Mouse (Mus musculus) mature B cell (primary cell): Measurements from ENCODE around the gene Msantd2.

Experiments
- in situ Hi-C: fragments of 300-500 bp; cut with MboI; formaldehyde crosslinking; loops from 2 replicates; pipeline ENCODE4 v1.14.3; 2019

Msantd2 gene

DNA sequence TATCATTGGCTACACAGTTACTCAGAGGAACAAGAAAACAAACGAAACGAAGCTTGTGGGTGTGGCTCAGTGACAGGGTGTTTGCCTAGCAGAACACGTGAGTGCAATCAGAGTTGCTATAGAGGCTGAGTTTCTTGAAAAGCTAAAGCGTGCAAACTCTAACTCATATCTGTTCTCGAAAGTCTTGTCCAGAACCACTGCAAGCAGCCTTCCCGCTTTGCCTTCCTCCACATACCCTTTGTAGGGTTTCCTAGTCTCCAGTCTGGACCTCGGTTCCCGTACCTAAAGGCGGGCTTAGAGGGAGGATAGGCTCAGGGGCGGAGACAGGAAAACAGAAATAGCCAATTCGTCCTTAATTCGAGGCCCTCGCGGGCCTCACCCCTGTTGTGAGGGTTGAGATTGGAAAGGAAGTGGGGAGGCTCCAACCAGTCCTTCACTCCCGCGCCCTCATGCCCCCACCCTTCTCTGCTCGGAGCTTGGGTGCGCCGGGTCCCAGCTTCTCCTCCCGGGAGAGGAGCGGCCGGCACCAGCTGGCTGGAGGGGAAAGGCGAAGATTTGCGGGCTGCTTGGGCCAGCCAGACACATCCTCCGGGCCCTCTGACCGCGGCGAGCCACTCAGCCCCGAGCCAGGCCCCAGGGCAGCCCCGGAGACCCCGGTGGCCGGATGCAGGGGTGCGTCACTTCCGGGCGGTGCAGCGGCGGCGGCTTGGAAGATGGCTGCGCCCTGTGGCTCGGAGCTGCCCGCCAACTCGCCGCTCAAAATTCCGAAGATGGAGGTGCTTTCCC, at the start of gene Msantd2:
Gene Msantd2 (plus strand): TSS at position 709 of the 786 bp plus-strand sequence.
- in situ Hi-C loops: no loop called here

DNA sequence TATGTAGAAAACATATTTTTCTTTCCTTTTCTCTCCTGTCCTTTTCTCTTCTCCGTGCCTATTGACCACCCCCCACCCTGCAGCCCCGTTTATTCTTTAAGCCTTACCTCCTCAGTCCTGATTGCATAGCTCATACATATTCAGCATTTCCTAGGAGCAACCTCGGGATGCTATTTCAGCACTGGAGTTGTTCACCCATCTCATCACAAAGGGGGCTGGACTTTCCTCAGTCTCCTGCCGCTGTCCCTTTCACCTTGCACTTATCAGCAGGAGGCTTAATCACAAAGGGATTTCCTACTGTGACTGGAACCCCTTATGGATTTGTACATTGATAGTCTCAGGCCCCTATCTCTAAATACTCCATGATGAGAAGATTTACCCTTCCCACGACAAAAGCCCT, 36.7 kb upstream of the Msantd2 start:
- in situ Hi-C loops: no loop called here

DNA sequence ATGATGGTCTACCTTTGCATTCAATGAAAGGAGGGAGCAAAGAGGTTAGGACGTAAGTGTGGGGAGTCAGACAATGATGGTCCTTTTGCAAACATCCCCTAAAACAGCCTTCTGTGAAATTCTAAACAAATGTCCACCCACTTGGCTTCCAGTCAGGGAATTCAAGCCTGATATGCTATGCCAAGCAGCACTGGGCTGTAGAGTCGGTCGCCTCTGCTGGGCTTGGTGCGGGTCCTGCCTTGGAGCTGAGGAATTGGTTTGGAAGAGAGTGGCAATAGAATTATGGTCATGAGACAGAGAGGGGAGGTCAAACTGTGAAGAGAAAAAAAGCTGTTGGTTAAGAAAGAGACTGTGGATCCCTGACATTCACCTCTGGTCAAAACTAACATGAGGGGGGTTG, 35.8 kb upstream of the Msantd2 start:
- in situ Hi-C loops: no loop called here

DNA sequence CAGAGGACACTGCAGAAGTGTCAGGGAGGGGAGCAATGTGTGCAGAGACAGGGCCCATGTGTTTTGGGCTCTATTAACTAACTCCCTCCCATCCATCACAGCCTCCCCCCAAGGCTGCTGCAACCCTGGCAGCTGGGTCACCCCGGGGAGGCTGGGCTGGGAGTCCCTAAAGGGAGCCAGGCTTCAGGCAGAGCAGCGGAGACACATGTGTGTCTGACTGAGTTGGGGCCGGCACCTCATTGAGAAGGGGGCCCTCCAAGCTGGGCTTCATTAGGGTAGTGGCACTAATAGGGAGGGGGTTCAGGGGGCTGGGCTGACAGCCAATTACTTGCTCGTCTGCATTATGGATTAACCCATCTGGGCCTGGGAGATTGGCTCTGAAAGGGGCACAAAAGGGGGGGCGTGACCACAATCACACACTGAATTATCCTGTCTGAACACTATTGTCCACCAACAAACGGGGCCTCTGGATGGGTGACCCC, 35.1 kb upstream of the Msantd2 start:
- in situ Hi-C loops: no loop called here

DNA sequence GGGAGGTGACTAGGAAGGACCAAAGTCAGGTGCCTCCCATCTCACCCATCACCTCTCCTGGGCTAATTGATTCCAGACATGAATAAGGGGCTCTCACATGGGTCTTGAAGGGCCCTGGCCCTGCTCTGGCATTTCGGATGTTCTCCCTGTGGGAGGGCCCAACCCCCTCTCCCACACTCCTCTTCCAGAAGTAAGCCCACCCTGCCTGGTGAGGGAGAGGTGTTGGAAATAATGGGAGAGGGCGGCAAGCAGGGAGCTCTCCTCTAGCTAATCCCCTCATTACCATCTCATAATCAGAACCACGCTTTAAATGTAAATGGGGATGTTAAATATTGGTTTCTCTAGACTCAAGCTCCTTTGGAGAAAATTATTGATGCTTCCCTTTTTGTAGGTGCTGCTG, 34.1 kb upstream of the Msantd2 start:
- in situ Hi-C loops: no loop called here

DNA sequence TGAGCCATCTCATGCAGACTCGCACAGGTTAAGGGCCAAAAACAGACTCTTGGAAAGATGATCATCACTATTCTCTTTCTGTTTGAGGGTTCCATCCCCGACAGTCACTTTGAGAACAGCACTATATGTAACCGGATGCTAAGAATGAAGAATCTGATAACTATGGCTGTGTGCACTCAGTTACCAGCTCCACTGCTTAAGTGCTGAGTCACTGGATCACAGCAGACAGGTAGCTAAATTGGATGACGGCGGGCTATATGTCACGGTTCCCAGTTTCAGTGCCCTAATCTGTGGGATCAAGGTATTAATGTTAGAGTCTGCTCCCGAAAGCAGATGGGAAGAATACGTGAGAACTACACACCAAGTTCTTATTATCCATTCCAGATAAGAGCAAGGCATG, 33.3 kb upstream of the Msantd2 start:
- in situ Hi-C loops: no loop called here

DNA sequence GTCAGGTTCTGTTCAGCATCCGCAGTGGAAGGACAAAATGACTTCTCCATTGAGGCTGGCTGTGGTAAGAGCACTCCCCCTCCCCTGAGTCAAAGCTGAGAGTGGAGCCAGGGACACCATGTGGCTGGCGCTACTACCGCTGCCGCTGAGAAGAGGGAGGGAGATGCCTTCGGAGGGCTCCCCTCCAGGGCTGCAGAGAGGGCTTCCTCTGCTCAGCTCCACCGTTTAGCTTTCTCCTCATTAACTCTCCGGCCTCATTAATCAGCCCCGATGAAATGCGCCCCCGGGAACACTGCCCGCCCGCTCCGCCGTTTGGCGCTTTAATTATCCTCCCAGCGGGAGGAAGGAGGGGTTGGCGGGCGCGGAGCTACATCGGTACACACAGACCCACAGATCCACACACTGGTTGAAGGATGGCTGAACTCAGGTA, 32.6 kb upstream of the Msantd2 start:
- in situ Hi-C loops: no loop called here

GRCm38 (mm10) chr9:37457151-37457550, 32.0 kb upstream of the Msantd2 start:
- in situ Hi-C loops: no loop called here

DNA sequence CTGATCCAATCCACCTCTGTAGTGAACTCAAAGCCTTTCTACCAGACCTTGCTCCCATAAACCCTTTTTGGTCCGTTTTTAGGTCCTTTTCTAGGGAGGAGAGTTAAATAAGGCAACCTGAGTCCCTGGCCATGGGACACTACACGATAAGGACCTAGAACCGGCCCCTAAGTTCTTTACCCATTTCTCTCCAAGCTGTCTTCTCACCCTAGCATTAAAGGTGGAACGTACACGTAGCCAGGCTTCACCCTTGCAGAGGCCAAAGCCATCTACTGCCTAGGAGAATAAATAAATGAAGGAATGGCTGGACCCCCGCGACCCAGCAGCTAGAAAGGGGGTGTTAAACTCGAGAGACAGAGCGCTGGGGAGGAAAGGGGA, 29.5 kb upstream of the Msantd2 start:
- in situ Hi-C loops: loop anchor here (5.0 kb wide), 1 partner anchor 158 kb away; no protein-coding TSS in a partner anchor

GRCm38 (mm10) chr9:37460043-37460960, 28.8 kb upstream of the Msantd2 start:
- in situ Hi-C loops: loop anchor here (5.0 kb wide), 1 partner anchor 157 kb away; no protein-coding TSS in a partner anchor

DNA sequence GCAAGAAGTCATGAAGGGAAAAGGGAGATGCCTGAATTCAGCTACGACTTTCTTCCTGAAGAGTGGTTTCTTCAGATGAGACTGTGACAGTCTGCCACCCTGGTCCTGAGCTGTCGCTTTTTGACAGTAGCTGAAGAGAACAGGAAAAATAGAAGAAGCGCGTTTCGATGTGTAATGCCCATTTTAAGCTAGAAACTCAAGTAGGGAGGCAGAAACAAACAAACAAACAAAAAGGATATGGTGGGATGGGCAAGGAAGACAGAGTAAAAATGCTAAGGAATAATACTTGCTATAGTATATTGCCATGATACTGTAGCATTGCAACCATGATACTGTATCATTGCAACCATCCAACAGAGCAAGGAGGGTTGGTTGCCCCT, 28.2 kb upstream of the Msantd2 start:
- in situ Hi-C loops: loop anchor here (5.0 kb wide), 1 partner anchor 156 kb away; no protein-coding TSS in a partner anchor

GRCm38 (mm10) chr9:37461571-37461970, 27.5 kb upstream of the Msantd2 start:
- in situ Hi-C loops: loop anchor here (5.0 kb wide), 1 partner anchor 156 kb away; no protein-coding TSS in a partner anchor

DNA sequence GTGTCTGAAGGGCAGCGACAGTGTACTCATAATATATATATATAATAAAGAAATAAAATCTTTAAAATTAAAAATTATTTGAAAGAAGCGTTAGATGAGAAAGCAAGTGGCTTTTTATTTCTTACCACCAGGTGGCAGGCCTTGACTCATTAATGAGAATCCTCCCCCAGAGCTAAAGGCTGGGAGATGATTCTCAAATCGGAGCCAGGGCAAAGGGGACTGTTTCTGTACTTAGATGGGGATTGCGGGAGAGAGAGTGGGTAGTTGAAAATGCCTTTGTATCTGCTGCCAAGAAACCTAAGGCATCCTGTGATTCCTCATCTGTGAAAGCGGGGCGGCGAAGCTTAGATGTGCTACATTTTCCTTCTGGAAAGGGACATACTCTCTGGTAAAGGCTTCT, 26.4 kb upstream of the Msantd2 start:
- in situ Hi-C loops: loop anchor here (5.0 kb wide), 1 partner anchor 155 kb away; no protein-coding TSS in a partner anchor

DNA sequence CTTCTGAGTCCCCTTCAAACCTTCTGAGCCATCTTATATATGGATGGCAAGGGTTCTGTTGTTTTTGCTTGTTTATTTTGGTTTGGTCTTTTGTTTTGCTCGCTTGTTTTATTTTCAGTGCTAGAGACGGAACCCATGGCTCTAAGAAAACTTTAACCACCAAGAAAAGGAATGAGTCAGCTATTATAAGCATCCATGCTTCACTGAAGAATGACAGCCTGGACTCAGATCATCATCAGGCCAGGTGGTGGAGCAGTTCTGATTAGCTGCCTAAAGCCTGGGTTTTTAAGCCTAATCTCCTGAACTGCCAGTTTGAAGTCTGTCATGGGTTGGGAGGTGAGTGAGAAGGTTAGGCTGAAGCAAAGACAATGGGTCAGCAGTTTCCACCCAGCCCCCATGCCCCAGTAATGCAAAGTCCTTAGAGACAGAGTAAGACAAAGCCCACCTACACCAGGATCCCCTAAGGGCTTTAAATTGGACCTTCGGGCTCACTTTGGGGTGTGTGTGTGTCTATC, 15.5 kb upstream of the Msantd2 start:
- in situ Hi-C loops: no loop called here

DNA sequence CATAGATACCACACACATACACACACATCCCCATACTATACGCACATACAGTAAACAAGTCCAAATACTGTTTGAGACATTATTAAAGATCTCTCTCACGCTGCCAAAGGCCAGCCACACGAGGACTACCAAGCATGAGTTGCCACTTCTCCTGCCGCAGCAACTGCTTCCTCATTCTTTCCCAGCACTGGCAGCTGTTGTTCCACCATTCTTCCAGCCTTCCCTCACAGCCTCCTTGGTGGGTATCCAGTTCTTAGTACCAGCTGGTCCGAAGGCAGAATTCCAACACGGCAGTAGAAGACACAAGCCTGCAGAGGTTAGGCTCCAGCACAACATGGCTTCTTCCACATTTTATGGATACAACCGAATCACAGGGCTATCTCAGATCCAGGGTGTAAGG, 14.2 kb upstream of the Msantd2 start:
- in situ Hi-C loops: no loop called here

DNA sequence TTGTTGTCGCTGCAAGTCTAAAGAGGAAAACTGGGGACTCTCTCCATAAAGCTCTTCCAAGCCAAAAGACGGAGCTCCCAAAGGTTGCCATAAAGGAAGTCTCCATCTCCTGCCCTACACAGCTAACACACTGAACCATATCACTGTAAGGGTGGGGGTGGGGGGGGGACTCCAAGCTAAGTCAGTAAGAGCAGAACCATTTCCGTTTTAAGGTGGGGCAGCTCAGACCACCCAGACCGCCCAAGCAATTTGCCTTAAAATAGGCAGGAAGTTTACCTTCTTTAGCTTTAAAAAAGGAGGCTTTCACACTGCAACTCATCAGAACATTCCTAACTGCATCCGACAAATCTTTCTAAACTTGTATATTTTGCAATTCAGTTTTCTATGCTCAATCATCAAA, 4.0 kb upstream of the Msantd2 start:
- in situ Hi-C loops: no loop called here

GRCm38 (mm10) chr9:37488041-37488440, 1.1 kb upstream of the Msantd2 start:
- in situ Hi-C loops: no loop called here

- in situ Hi-C loops: no loop called here
Measured at GRCm38 (mm10) chr9:37489446-37490120, 464 bp downstream of the Msantd2 start.

GRCm38 (mm10) chr9:37495761-37496160, 6.6 kb downstream of the Msantd2 start:
- in situ Hi-C loops: no loop called here

DNA sequence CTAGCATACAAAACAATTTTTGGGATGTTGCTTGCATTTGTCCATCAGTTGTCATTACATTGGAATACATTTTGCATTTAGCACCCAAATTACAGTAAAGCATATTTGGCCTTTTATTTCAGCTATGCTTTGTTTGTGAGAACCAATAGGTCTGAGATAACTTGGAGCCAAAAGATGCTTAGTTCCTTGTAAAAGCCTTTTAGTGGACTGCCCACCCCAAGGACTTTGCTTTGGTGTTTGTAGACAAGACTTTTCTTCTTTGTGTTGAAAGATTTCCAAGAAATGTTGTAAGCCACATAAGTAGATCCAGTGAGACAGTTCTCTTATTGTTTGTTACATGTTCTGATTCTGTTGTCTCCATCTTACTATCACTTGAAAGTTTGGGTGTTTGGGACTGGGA, 7.2 kb downstream of the Msantd2 start:
- in situ Hi-C loops: no loop called here

DNA sequence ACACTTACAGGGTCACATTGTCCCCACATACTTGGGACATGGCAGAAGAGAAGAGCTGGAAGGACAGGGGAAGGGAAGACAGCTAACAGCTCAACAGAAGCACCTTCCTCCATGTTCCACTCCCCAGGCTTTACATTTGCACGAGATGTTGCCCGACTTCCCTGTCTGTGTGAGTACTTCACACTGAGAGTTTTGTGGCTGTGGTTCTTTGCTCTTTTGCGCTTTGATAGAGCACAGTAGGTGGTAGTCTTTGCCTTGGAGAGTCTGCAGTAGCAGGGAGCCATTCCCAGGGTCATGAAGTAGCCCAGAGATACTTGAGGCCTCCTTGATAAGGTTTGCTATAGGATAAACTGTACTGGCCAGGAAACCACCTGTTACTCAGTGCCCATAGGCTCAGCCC, 11.1 kb downstream of the Msantd2 start:
- in situ Hi-C loops: no loop called here

DNA sequence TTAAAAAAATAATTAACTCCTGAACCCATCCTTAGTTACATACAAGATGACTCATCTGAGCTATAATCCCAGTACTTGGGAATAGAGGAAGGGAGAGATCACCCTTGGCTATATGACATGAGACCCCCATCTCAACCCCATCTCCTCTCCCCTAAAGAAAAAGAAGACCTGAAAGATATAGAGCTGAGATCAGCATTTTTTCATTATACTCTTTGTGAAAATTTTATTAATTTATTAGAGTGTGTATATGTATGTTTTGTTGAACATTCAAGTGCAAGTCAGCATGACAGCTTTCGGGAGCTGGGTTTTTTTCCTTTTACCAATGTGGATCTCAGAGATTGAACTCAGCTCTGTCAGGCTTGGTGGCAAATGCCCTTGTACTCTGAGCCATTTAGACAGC, 12.1 kb downstream of the Msantd2 start:
- in situ Hi-C loops: no loop called here
